31 mouse cellular contexts compared by ENCODE assay signal in genomic region chr2:38555659-38556058, GRCm38 (mm10). TPM values are rescaled to one million over a fixed set of nuclear protein-coding genes. Genes with fewer than 3 reads are reported as not detected.
DNase-seq lines count a peak whose midpoint lies in the region; ATAC-seq and TF ChIP-seq lines count a peak whose summit lies in the region.
"Had no signal": no experiment of that assay in that cellular context is flagged by ENCODE, and none has a peak within 500 bp of the region (broad histone marks: within the 10 kb centered on the region; RNA-seq: fewer than 3 reads in every experiment).

No protein-coding gene starts in this region.

- DNase-seq in lung, postnatal 25 days (ENCODE audit: low spot score), result no peak
- peak; percentile 85 for DNase-seq in ES-CJ7 (ENCODE audit: low read depth, low spot score)
- no peak for DNase-seq in adrenal gland, adult 18-20 months (ENCODE audit: low spot score in 2 of 2)
- no peak for DNase-seq in right cerebral cortex, postnatal 36 days (ENCODE audit: low spot score in 2 of 2)
- DNase-seq: adrenal gland, postnatal 10 days; cerebellum, adult 11 months; cerebellum, adult 9-10 months; embryo, embryonic 11 days; gastrocnemius, postnatal 10 days; heart, postnatal 14 days; kidney, adult 8-10 months; kidney, postnatal 10 days; layer of hippocampus, postnatal 36 days; left cerebral cortex, postnatal 4 days; liver, postnatal 0 days; thymus, postnatal 4 days had no signal

- no peak overlapping the region for H3K27ac ChIP-seq in lung, embryonic 16.5 days (ENCODE audit: low read length)
- peak overlapping the region; percentile 17; the same call in 1 of the 2 replicates for H3K27ac ChIP-seq in bone marrow macrophage, adult 2 months (ENCODE audit: insufficient read depth, low read depth, low read length)
- H3K27ac ChIP-seq: embryonic facial prominence, embryonic 13.5 days; forebrain, embryonic 12.5 days; heart, embryonic 13.5 days; hindbrain, embryonic 12.5 days; hindbrain, postnatal 0 days; intestine, embryonic 15.5 days; liver, embryonic 12.5 days; neural tube, embryonic 12.5 days had no signal

- peak; percentile 22; the same call in 1 of the 2 replicates for ATAC-seq in lung, embryonic 16.5 days (ENCODE audit: low read depth)
- ATAC-seq: activated CD4-positive, CD25-positive, alpha-beta regulatory T cell, adult 4 months; CD4-positive, CD25-positive, alpha-beta regulatory T cell, adult 4 months; hindbrain, postnatal 0 days; intestine, embryonic 15.5 days; liver, embryonic 12.5 days; liver, postnatal 0 days had no signal

- H3K4me3 ChIP-seq in lung, embryonic 16.5 days (ENCODE audit: low read length), result no peak overlapping the region
- H3K4me3 ChIP-seq in E14TG2a.4 (replicated peaks; ENCODE audit: low read length), result peak overlapping the region; percentile 51
- H3K4me3 ChIP-seq in bone marrow macrophage, adult 2 months (ENCODE audit: insufficient read depth, low read length), result no peak overlapping the region
- H3K4me3 ChIP-seq: embryonic facial prominence, embryonic 13.5 days; erythroblast, embryonic 14.5 days; forebrain, embryonic 12.5 days; heart, embryonic 13.5 days; hindbrain, embryonic 12.5 days; intestine, embryonic 15.5 days; liver, embryonic 12.5 days; myocyte; neural tube, embryonic 12.5 days had no signal

- no peak overlapping the region for H3K9ac ChIP-seq in lung, embryonic 16.5 days (ENCODE audit: low read length)
- H3K9ac ChIP-seq: embryonic facial prominence, embryonic 13.5 days; forebrain, embryonic 12.5 days; heart, embryonic 13.5 days; hindbrain, embryonic 12.5 days; intestine, embryonic 15.5 days; liver, embryonic 12.5 days; liver, postnatal 0 days; neural tube, embryonic 12.5 days had no signal

- no peaks in the 10 kb centered on the region for H3K27me3 ChIP-seq in lung, embryonic 16.5 days (ENCODE audit: control insufficient read depth, insufficient read depth, low read depth, low read length)
- H3K27me3 ChIP-seq in E14TG2a.4 (ENCODE audit: insufficient read depth, low read length), result no peaks in the 10 kb centered on the region
- H3K27me3 ChIP-seq: embryonic facial prominence, embryonic 13.5 days; forebrain, embryonic 12.5 days; heart, embryonic 13.5 days; hindbrain, embryonic 12.5 days; intestine, embryonic 15.5 days; liver, embryonic 12.5 days; neural tube, embryonic 12.5 days had no signal

- H3K36me3 ChIP-seq in lung, embryonic 16.5 days (ENCODE audit: control insufficient read depth, insufficient read depth, low read length), result peaks cover 18% of the 10 kb centered on the region
- H3K36me3 ChIP-seq in E14TG2a.4 (ENCODE audit: insufficient read depth, low read length), result peaks cover 31% of the 10 kb centered on the region
- H3K36me3 ChIP-seq: hindbrain, embryonic 12.5 days had no signal

- TF ChIP-seq POLR2A in bone marrow macrophage, adult 2 months (IDR thresholded peaks at IDR 0.05; ENCODE audit: borderline replicate concordance, low read depth, low read length), result no peak

- no peak overlapping the region for H3K4me2 ChIP-seq in lung, embryonic 16.5 days (ENCODE audit: low read depth, low read length)
- H3K4me2 ChIP-seq: embryonic facial prominence, embryonic 13.5 days; forebrain, embryonic 12.5 days; heart, embryonic 13.5 days; hindbrain, embryonic 12.5 days; intestine, embryonic 15.5 days; liver, embryonic 12.5 days; neural tube, embryonic 12.5 days had no signal

- TF ChIP-seq CTCF in E14TG2a.4 (conservative IDR thresholded peaks at IDR 0.05; ENCODE audit: low read length), result no peak
- no peak for TF ChIP-seq CTCF in bone marrow macrophage, adult 2 months (IDR thresholded peaks at IDR 0.05; ENCODE audit: low read depth, low read length)

- no peaks in the 10 kb centered on the region for H3K9me3 ChIP-seq in lung, embryonic 16.5 days (ENCODE audit: control insufficient read depth, low read length)
- no peaks in the 10 kb centered on the region; the same call in 1 of the 2 replicates for H3K9me3 ChIP-seq in E14TG2a.4 (ENCODE audit: low read length)
- H3K9me3 ChIP-seq: embryonic facial prominence, embryonic 13.5 days; forebrain, embryonic 12.5 days; heart, embryonic 13.5 days; hindbrain, embryonic 12.5 days; intestine, embryonic 15.5 days; liver, embryonic 12.5 days; neural tube, embryonic 12.5 days had no signal

- 69% methylated on average over 4 of the region's 4 CpGs for WGBS in lung, embryonic 16.5 days

- H3K4me1 ChIP-seq in lung, embryonic 16.5 days (replicated peaks; ENCODE audit: control insufficient read depth, insufficient read depth, low read length), result peaks cover 9% of the 10 kb centered on the region
- peaks cover 99% of the 10 kb centered on the region for H3K4me1 ChIP-seq in E14TG2a.4 (replicated peaks; ENCODE audit: low read depth, low read length)
- H3K4me1 ChIP-seq in bone marrow macrophage, adult 2 months (ENCODE audit: control insufficient read depth, insufficient read depth, low read length), result peaks cover 22% of the 10 kb centered on the region
- H3K4me1 ChIP-seq: liver, embryonic 12.5 days had no signal

RNA-seq across cellular contexts. Expression of gene Nek6, which starts 44.2 kb away (rescaled TPM):
- polyA plus RNA-seq in lung, embryonic 16.5 days (2015; fragmentation: Nextera tagmentation; extraction: Ambion mirVana), result 117 and 122 TPM in 2 replicates
- 15.8 and 17.0 TPM in 2 replicates for polyA plus RNA-seq in bone marrow macrophage, adult 2 months (2012; ENCODE audit: insufficient read depth, insufficient read length, missing spikeins)
- total RNA-seq in adrenal gland, adult 18-20 months (2021), result 10 to 100 TPM; 15.9 to 18.6 TPM
